Mouse (Mus musculus) heart, adult 8-10 months (tissue): ENCODE results near the gene Dnajc7. TPM values are rescaled to one million over a fixed set of nuclear protein-coding genes. Genes with fewer than 3 reads are reported as not detected.
"Not testable (repeated sequence)": the region's sequence is repeated elsewhere in the genome, so short reads cannot be mapped to it uniquely, and the experiment has no call there.

ENCODE experiments used
- DNase-seq: peaks from one replicate; pipeline ENCODE4 v3.0.0; 2022; ENCODE audit warnings: low spot score
- total RNA-seq, 4 experiments: library from RNA; stranded (reverse); gene quantifications; 2 replicates each; pipeline ENCODE4 v1.2.4; 2022

The Dnajc7 gene
- total RNA-seq, 4 experiments from 2014 or later = 89.7 to 121 (median 109) TPM

- not testable (repeated sequence) for DNase-seq
Observed at GRCm38 (mm10) chr11:100616836-100617235, 3.1 kb downstream of the Dnajc7 start.

- no peak for DNase-seq
Observed at GRCm38 (mm10) chr11:100616332-100616731, 3.6 kb downstream of the Dnajc7 start.

- DNase-seq = no peak
Observed at GRCm38 (mm10) chr11:100613241-100613640, 6.7 kb downstream of the Dnajc7 start.

- no peak for DNase-seq
Observed at GRCm38 (mm10) chr11:100611627-100612026, 8.3 kb downstream of the Dnajc7 start.

- DNase-seq = peak; percentile 49
Observed at GRCm38 (mm10) chr11:100609997-100610680, 9.8 kb downstream of the Dnajc7 start.

DNA sequence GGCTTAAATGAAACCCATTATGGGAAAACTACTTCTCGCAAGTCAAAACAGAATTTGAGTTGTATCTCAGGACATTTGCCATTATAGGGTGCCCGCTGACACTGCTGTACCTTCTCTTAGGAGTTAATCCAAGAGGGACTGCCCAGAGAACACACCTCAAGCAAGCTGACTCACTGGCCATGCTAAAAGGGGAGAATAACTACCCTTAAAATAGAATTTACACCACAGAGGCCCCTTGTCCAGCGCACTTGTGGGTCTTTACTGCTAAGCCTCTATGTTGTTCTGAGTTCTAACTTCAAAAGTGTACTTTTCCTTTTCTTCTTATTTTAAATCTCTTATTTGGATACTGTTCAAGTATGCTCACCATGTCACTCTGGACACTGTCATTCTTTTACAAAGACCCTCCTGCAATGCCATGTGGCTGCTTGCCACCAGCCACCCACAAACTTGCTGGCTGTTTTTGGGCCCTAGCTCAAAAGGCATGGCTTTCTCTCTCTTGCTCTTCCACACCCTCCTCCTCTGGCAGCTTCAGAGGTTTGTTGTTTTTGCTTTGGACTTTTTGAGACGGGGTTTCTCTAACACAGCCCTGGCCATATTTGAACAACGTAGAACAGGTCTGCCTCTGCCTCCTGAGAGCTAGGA lies 10.5 kb downstream of the Dnajc7 start:
- no peak for DNase-seq

DNA sequence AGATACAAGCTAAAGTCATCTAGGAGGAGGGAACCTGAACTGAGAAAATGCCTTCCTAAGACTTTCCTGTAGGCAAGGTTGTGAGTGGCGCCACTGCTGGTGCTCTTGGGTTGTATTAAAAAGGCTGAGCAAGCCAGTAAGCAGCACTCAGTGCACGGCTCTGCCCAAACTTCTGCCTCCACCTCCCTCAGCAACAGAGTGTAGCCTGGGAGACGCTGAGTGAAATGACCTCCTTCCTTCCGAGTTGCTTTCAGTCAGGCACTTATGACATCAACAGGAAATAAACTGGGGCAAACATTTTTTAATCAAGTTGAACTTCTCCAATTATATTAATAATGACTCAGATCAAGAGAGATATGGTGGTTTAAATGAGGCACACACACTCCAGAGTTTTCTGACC lies 11.2 kb downstream of the Dnajc7 start:
- no peak for DNase-seq

- DNase-seq = no peak
Observed at GRCm38 (mm10) chr11:100607121-100607520, 12.8 kb downstream of the Dnajc7 start.

DNA sequence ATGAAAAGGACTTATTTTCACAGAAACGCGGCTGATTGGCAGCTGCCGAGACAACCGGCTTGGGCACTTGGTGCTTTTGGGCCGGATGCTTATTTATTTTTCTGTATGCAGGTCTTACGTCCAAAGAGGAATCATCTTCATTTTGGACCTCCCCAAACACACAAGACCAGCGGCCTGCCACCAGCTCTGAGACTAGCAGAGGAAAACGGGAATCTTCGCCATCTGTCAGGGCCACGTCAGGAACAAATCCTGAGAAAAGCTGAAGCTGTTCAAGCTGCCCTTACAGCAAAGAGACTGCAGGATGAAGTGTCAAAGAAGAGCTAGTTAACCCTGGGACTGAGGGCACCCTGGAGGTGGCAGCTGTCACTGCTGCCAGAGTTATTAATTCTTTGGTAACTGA lies 14.5 kb downstream of the Dnajc7 start:
- no peak for DNase-seq

GRCm38 (mm10) chr11:100604321-100605005 lies 15.5 kb downstream of the Dnajc7 start:
- DNase-seq = no peak

- no peak for DNase-seq
Observed at GRCm38 (mm10) chr11:100603813-100604212, 16.2 kb downstream of the Dnajc7 start.

GRCm38 (mm10) chr11:100603155-100603554 lies 16.8 kb downstream of the Dnajc7 start:
- no peak for DNase-seq

- no peak for DNase-seq
Observed at GRCm38 (mm10) chr11:100601372-100601771, 18.6 kb downstream of the Dnajc7 start.

DNA sequence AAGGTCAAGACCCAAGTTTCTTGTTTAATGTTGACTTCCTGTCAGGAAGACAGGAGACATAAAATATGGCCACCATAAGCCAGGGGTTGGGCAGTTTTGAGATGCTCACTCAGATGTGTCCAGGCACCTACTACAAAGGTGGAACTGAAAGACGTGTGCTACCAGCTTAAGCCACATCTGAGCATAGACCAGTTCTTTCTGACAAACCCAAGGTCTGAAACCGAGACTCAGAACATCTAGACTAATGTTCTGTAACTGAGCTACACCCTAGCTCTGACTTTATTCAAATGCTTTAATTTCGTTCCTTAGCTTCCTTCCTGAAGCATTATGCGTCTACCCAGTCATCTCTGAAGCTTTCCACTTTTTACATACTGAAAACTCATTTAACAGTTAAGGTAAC lies 21.9 kb downstream of the Dnajc7 start:
- no peak for DNase-seq

GRCm38 (mm10) chr11:100595533-100595932 lies 24.4 kb downstream of the Dnajc7 start:
- DNase-seq = no peak

- no peak for DNase-seq
Observed at GRCm38 (mm10) chr11:100594608-100595007, 25.4 kb downstream of the Dnajc7 start.

GRCm38 (mm10) chr11:100592346-100593046 lies 27.5 kb downstream of the Dnajc7 start:
- no peak for DNase-seq

DNA sequence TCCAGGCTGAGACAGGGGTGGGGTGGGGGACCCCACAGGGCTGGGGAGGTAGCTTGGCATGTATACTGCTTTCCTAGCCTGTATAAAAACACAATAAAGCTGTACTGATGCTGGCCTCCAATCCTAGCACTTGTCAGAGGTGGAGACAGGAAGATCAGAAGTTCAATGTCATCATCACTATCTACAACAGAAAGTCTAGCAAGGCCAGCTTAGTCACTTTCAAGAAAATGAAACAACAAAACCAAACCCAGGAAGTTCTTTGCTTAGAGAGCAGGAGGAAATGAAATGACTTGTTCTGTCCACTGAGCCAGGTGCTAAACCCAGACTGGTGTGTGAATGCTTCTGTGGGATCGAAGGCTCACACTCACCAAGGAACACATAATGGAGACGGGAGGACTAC lies 31.5 kb downstream of the Dnajc7 start:
- DNase-seq = no peak

- DNase-seq = no peak
Observed at GRCm38 (mm10) chr11:100585148-100585547, 34.8 kb downstream of the Dnajc7 start.

DNA sequence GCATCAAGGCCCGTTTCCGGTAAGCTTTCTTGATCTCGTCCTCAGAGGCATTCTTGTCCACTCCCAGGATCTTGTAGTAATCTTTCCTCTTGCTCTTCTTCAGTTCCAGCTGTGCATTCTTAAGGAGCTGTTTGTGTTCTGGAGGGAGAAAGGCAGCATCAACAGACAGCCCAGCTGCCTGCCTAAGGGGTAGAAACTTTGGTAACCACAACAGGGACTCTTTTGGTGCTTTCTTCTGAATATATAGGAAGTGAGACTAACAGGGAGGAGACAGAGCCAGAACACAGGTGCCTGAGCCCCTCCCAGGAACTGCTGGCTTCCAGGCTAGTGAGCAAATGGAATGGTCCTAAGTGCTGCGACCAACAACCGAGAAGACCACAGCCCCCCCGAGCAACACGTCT lies 35.4 kb downstream of the Dnajc7 start:
- no peak for DNase-seq

DNA sequence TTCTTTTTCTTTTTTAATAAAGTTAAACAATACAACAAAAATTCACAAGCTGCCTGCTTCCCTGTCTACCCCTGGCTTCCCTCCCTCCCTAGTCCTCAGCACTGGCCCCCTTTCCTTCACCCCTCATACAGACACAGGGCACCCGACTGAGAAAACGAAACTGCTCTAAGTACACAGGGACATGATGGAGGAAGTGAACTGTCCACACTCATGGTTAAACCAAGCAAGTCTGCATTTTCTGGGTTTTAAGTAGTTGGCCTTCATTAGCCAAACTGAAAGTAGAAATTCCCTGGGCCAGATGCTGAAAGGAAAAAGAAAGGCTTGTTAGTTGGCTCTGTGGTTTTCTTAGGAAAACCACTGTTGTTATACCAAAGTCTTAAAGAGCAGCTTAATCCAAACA lies 37.1 kb downstream of the Dnajc7 start:
- no peak for DNase-seq

DNA sequence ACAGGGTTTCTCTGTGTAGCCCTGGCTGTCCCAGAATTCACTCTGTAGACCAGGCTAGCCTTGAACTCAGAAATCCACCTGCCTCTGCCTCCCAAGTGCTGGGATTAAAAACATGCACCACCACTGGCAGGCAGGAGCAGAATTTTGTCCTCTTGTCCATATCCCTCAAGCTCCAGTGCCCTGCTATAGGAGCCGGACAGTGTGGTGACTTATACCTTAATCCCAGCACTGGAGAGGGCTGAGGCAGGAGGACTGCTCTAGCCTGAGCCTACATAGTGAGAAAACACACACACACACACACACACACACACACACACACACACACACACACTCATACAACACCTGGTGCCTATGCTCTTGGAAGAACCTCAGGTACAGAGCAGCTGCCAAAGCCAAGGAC lies 37.6 kb downstream of the Dnajc7 start:
- not testable (repeated sequence) for DNase-seq
